Mouse (Mus musculus) forebrain, embryonic 11.5 days (tissue): ENCODE data around the gene Kcnip2. TPM values are rescaled to one million over a fixed set of nuclear protein-coding genes. Genes with fewer than 3 reads are reported as not detected.

Experiments used
- ATAC-seq: fragments of 200-750 bp; cut with Nextera tagmentation; replicated peaks from 2 replicates; pipeline ENCODE4 v1.8.0; 2017; ENCODE audit warnings: moderate TSS enrichment; ENCODE audit not compliant: low FRiP score
- DNase-seq: peaks from one replicate; pipeline ENCODE4 v3.0.0-alpha.2; 2017; ENCODE audit warnings: low spot score
- H3K27ac ChIP-seq: fragments of 300-500 bp; sonication (generic); 2 replicates; pipeline ENCODE4 v1.5.1; 2014; ENCODE audit warnings: low read depth, low read length
- H3K27me3 ChIP-seq: fragments of 300-500 bp; sonication (generic); 2 replicates; pipeline ENCODE4 v1.6.1; 2014; ENCODE audit warnings: mild to moderate bottlenecking, low read length, mixed read lengths; ENCODE audit not compliant: control insufficient read depth, insufficient read depth
- H3K36me3 ChIP-seq: fragments of 300-500 bp; sonication (generic); 2 replicates; pipeline ENCODE4 v1.6.1; 2014; ENCODE audit warnings: mild to moderate bottlenecking, low read length, moderate library complexity, mixed read lengths; ENCODE audit not compliant: control insufficient read depth, insufficient read depth
- H3K4me1 ChIP-seq: fragments of 300-500 bp; sonication (generic); replicated peaks from 2 replicates; pipeline ENCODE4 v1.6.1; 2014; ENCODE audit warnings: low read length, mixed read lengths; ENCODE audit not compliant: control insufficient read depth, insufficient read depth
- H3K4me2 ChIP-seq: fragments of 300-500 bp; sonication (generic); 2 replicates; pipeline ENCODE4 v1.6.1; 2014; ENCODE audit warnings: low read depth, mild to moderate bottlenecking, low read length, moderate library complexity, mixed read lengths; ENCODE audit not compliant: severe bottlenecking
- H3K4me3 ChIP-seq: fragments of 300-500 bp; sonication (generic); 2 replicates; pipeline ENCODE4 v1.5.1; 2014; ENCODE audit warnings: low read depth, low read length
- H3K9ac ChIP-seq: fragments of 300-500 bp; sonication (generic); 2 replicates; pipeline ENCODE4 v1.6.1; 2014; ENCODE audit warnings: low read length
- H3K9me3 ChIP-seq: fragments of 300-500 bp; sonication (generic); 2 replicates; pipeline ENCODE4 v1.6.1; 2016; ENCODE audit warnings: low read length, mixed read lengths; ENCODE audit not compliant: control insufficient read depth
- WGBS: fragments of 180-500 bp; shearing (Covaris S2); extraction: QIAGEN DNeasy Blood & Tissue Kit; methylation state at CpG from one replicate; pipeline ENCODE4 v1.1.7; 2014; 5-methylcytosine and 5-hydroxymethylcytosine counted together
- polyA plus RNA-seq: library from polyadenylated mRNA; unstranded; fragments of >200 nt; fragmentation: Nextera tagmentation; extraction: Ambion mirVana; gene quantifications from 2 replicates; pipeline ENCODE4 v1.2.1, GENCODE M21; 2014

Kcnip2 gene
- polyA plus RNA-seq, 1 experiment from 2014 or later, result 0.76 TPM

- 82% methylated on average over 13 of the region's 13 CpGs for WGBS
Observed at GRCm38 (mm10) chr19:45789888-45790874, 25.7 kb downstream of the Kcnip2 start.

DNA sequence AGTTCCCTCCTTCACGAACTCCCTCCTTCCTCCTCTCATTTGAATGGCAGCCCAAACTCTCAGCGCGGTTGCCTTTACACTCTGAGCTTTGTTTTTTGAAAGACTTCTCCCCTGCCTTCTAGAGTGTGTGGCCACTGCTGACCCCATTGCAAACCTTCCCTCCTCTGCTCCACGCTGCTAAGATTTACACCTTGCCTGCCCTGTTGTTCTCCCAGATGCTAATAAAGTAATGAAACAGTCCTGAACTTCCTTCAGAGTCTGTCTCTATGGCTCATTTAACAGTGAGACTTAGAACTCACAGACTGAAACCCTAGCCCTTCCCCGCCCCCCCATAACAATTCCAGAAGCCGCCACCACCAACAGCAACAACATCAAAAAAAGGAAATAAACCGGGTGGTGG, 26.5 kb downstream of the Kcnip2 start:
- no peaks in the 10 kb centered on the region for H3K27me3 ChIP-seq
- no peak overlapping the region for H3K4me2 ChIP-seq
- no peak for ATAC-seq
- H3K9ac ChIP-seq, result no peak overlapping the region
- H3K27ac ChIP-seq, result no peak overlapping the region
- no peaks in the 10 kb centered on the region for H3K9me3 ChIP-seq
- H3K4me1 ChIP-seq, result no peaks in the 10 kb centered on the region
- no peak for DNase-seq
- H3K4me3 ChIP-seq, result no peak overlapping the region
- WGBS, result 82% methylated on average over 7 of the region's 7 CpGs
- H3K36me3 ChIP-seq, result no peaks in the 10 kb centered on the region

More at GRCm38 (mm10) chr19:45789888-45790874, 25.7 kb downstream of the Kcnip2 start:
- no peaks in the 10 kb centered on the region for H3K36me3 ChIP-seq
- H3K4me2 ChIP-seq, result no peak overlapping the region
- no peaks in the 10 kb centered on the region for H3K4me1 ChIP-seq
- no peak overlapping the region for H3K9ac ChIP-seq
- H3K27ac ChIP-seq, result no peak overlapping the region
- ATAC-seq (no peak), DNase-seq (no peak)
- H3K27me3 ChIP-seq, result no peaks in the 10 kb centered on the region
- no peaks in the 10 kb centered on the region for H3K9me3 ChIP-seq
- H3K4me3 ChIP-seq, result no peak overlapping the region

GRCm38 (mm10) chr19:45788337-45788736, 27.5 kb downstream of the Kcnip2 start:
- DNase-seq (no peak), ATAC-seq (no peak)
- Histone ChIP-seq H3K36me3 (no peaks in the 10 kb centered on the region), H3K9me3 (no peaks in the 10 kb centered on the region), H3K9ac (no peak overlapping the region), H3K27me3 (no peaks in the 10 kb centered on the region), H3K4me2 (no peak overlapping the region), H3K27ac (no peak overlapping the region), H3K4me3 (no peak overlapping the region), H3K4me1 (peaks cover 4% of the 10 kb centered on the region; the same call in 1 of the 2 replicates)
- WGBS, result 88% methylated on average over 4 of the region's 4 CpGs

DNA sequence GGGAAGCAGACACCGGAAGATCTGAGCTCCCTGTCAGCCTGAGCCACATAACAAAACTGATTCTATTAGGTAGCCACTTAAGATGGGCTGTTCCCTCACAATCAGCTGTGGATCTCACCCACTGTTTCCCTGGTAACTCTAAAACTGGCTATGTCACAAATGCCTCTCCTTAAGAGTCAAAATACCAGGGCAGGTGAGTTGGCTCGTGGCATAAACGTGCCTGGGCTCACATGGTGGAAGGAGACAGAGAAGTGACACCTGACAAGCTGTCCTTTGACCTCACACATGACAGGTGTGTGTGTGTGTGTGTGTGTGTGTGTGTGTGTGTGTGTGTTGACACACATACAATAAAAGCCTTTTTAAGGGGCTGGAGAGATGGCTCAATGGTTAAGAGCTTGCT, 28.4 kb downstream of the Kcnip2 start:
- no peak overlapping the region for H3K4me3 ChIP-seq
- WGBS, result 68% methylated on average over 3 of the region's 3 CpGs
- H3K27ac ChIP-seq, result no peak overlapping the region
- no peaks in the 10 kb centered on the region for H3K36me3 ChIP-seq
- H3K9ac ChIP-seq, result no peak overlapping the region
- H3K4me2 ChIP-seq, result no peak overlapping the region
- no peak for DNase-seq
- ATAC-seq, result no peak
- peaks cover 4% of the 10 kb centered on the region; the same call in 1 of the 2 replicates for H3K4me1 ChIP-seq
- no peaks in the 10 kb centered on the region for H3K27me3 ChIP-seq
- H3K9me3 ChIP-seq, result no peaks in the 10 kb centered on the region

- H3K4me2 ChIP-seq, result no peak overlapping the region
- H3K36me3 ChIP-seq, result no peaks in the 10 kb centered on the region
- peaks cover 6% of the 10 kb centered on the region; the same call in 1 of the 2 replicates for H3K4me1 ChIP-seq
- DNase-seq, result no peak
- 68% methylated on average over 3 of the region's 3 CpGs for whole genome bisulfite sequencing
- no peaks in the 10 kb centered on the region for H3K9me3 ChIP-seq
- no peak for ATAC-seq
- H3K4me3 ChIP-seq, result no peak overlapping the region
- no peaks in the 10 kb centered on the region for H3K27me3 ChIP-seq
- no peak overlapping the region for H3K27ac ChIP-seq
- H3K9ac ChIP-seq, result no peak overlapping the region
Observed at GRCm38 (mm10) chr19:45785470-45785869, 30.4 kb downstream of the Kcnip2 start.

DNA sequence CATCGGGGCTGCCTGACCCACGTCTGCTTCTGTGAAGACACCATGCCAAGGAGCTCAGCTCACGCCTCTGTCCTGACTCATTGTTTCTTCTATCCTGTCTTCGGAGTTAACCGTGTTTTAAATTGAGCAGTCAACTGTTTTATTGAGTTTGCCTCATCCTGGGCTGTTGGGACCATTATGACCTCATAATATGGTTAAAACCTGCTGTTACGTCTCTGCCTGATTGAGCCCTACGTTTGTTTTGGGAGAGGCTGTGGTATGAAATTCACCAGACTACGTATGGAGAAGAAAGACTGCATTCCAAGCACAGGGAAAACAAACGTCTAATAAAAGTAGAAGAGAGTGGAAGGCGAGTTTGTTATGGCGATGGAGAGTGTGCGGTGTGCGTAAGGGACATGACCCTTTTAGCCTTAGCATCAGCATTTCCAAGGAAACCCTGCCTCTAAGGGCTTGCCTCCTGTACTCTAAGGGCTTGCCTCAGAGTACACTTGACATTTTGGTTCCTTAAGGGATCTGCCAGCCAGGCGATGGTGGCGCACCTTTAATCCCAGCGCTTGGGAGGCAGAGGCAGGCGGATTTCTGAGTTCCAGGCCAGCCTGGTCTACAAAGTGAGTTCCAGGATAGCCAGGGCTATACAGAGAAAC, 31.8 kb downstream of the Kcnip2 start:
- H3K4me2 ChIP-seq, result peak overlapping the region; percentile 61
- no peaks in the 10 kb centered on the region for H3K27me3 ChIP-seq
- H3K27ac ChIP-seq, result no peak overlapping the region
- 30% methylated on average over 17 of the region's 17 CpGs for WGBS
- no peaks in the 10 kb centered on the region; the same call in 1 of the 2 replicates for H3K36me3 ChIP-seq
- no peaks in the 10 kb centered on the region for H3K9me3 ChIP-seq
- DNase-seq, result no peak
- no peak for ATAC-seq
- peak overlapping the region; percentile 30 for H3K4me3 ChIP-seq
- H3K9ac ChIP-seq, result peak overlapping the region; percentile 54
- H3K4me1 ChIP-seq, result peaks cover 8% of the 10 kb centered on the region; the same call in 1 of the 2 replicates

DNA sequence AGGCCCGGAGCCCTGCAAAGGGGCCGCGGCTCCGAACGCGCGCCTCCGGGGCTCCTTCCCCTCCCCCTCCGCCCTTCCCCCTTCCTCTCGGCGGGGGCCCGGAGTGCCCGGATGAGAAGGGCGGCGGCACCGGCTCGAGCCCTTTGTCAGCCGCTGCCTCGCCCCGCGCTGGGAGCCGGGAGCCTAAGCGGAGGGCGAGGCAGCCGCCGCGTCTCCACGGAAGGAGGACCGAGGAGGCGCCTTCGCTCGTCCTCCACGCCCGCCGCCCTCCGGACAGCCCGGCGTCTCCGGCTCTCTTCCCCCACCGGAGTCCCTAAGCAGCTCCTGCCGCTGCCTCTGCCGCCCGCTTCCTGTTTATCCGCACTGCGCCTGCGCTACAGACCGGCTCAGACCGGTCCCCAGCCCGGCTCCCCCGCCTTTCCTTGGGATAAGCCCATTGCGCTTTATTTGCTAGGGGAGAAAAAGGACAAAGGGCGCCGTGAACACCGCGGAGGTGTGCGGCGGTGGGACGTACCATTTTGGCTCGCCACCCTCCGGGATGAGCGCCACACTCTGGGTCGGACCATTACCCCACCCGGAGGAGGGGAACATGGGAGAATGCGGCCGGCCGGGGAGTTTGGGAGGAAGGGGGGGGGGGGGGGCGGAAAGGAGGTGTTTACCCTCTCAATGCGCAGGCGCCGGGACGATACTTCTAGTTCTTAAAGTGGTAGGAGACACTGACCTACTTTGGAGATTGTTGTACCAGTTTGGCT, 32.5 kb downstream of the Kcnip2 start, which contains the start of gene Mgea5:
Gene Mgea5 (minus strand): TSS at position 657 of the 752 bp plus-strand sequence.
- peaks cover 8% of the 10 kb centered on the region; the same call in 1 of the 2 replicates for H3K4me1 ChIP-seq
- no peaks in the 10 kb centered on the region for H3K9me3 ChIP-seq
- H3K4me2 ChIP-seq, result peak within 1 kb of the TSS; percentile 75
- DNase-seq (peak; percentile 99), ATAC-seq (peak; percentile 96)
- H3K4me3 ChIP-seq, result peak within 1 kb of the TSS; percentile 89
- no peaks in the 10 kb centered on the region for H3K27me3 ChIP-seq
- peak within 1 kb of the TSS; percentile 90 for H3K9ac ChIP-seq
- peak within 1 kb of the TSS; percentile 97 for H3K27ac ChIP-seq
- WGBS, result under 1% methylated on average over 54 of the region's 71 CpGs
- H3K36me3 ChIP-seq, result no peaks in the 10 kb centered on the region; the same call in 1 of the 2 replicates
